Mouse (Mus musculus) forebrain, embryonic 11.5 days (tissue): ENCODE data around the gene Ifnl3. TPM values are rescaled to one million over a fixed set of nuclear protein-coding genes. Genes with fewer than 3 reads are reported as not detected.

Source experiments
- ATAC-seq: fragments of 200-750 bp; cut with Nextera tagmentation; replicated peaks from 2 replicates; pipeline ENCODE4 v1.8.0; 2017; ENCODE audit warnings: moderate TSS enrichment; ENCODE audit not compliant: low FRiP score
- DNase-seq: peaks from one replicate; pipeline ENCODE4 v3.0.0-alpha.2; 2017; ENCODE audit warnings: low spot score
- H3K27ac ChIP-seq: fragments of 300-500 bp; sonication (generic); 2 replicates; pipeline ENCODE4 v1.5.1; 2014; ENCODE audit warnings: low read depth, low read length
- H3K27me3 ChIP-seq: fragments of 300-500 bp; sonication (generic); 2 replicates; pipeline ENCODE4 v1.6.1; 2014; ENCODE audit warnings: mild to moderate bottlenecking, low read length, mixed read lengths; ENCODE audit not compliant: control insufficient read depth, insufficient read depth
- H3K36me3 ChIP-seq: fragments of 300-500 bp; sonication (generic); 2 replicates; pipeline ENCODE4 v1.6.1; 2014; ENCODE audit warnings: mild to moderate bottlenecking, low read length, moderate library complexity, mixed read lengths; ENCODE audit not compliant: control insufficient read depth, insufficient read depth
- H3K4me1 ChIP-seq: fragments of 300-500 bp; sonication (generic); replicated peaks from 2 replicates; pipeline ENCODE4 v1.6.1; 2014; ENCODE audit warnings: low read length, mixed read lengths; ENCODE audit not compliant: control insufficient read depth, insufficient read depth
- H3K4me2 ChIP-seq: fragments of 300-500 bp; sonication (generic); 2 replicates; pipeline ENCODE4 v1.6.1; 2014; ENCODE audit warnings: low read depth, mild to moderate bottlenecking, low read length, moderate library complexity, mixed read lengths; ENCODE audit not compliant: severe bottlenecking
- H3K4me3 ChIP-seq: fragments of 300-500 bp; sonication (generic); 2 replicates; pipeline ENCODE4 v1.5.1; 2014; ENCODE audit warnings: low read depth, low read length
- H3K9ac ChIP-seq: fragments of 300-500 bp; sonication (generic); 2 replicates; pipeline ENCODE4 v1.6.1; 2014; ENCODE audit warnings: low read length
- H3K9me3 ChIP-seq: fragments of 300-500 bp; sonication (generic); 2 replicates; pipeline ENCODE4 v1.6.1; 2016; ENCODE audit warnings: low read length, mixed read lengths; ENCODE audit not compliant: control insufficient read depth
- WGBS: fragments of 180-500 bp; shearing (Covaris S2); extraction: QIAGEN DNeasy Blood & Tissue Kit; methylation state at CpG from one replicate; pipeline ENCODE4 v1.1.7; 2014; 5-methylcytosine and 5-hydroxymethylcytosine counted together
- polyA plus RNA-seq: library from polyadenylated mRNA; unstranded; fragments of >200 nt; fragmentation: Nextera tagmentation; extraction: Ambion mirVana; gene quantifications from 2 replicates; pipeline ENCODE4 v1.2.1, GENCODE M21; 2014

The Ifnl3 gene
- polyA plus RNA-seq, 1 experiment from 2014 or later, result not detected

DNA sequence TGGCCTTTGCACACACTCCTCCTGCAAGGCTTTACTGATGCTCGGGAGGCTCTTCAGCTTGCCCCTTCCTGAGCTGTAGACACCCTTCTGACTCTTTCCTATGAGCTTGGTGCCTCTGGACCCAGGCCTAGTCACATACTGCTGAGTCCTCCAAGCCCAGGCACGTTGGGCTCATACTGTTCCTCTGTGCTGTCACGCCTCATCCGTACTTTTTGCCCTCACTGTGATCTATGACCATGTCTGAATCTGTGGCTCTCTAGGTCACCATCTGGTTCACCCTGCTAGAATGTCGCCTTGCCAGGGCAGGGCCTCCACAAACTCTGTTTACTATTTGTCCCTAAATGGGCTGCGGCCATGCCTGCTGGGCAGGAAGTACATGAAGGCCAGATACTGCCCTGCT lies 30.4 kb downstream of the Ifnl3 start:
- Histone ChIP-seq H3K27me3 (no peaks in the 10 kb centered on the region), H3K9me3 (no peaks in the 10 kb centered on the region), H3K27ac (no peak overlapping the region), H3K36me3 (no peaks in the 10 kb centered on the region), H3K4me2 (no peak overlapping the region), H3K9ac (no peak overlapping the region), H3K4me1 (no peaks in the 10 kb centered on the region), H3K4me3 (no peak overlapping the region)
- ATAC-seq (no peak), DNase-seq (no peak)
- 87% methylated on average over 6 of the region's 6 CpGs for WGBS

GRCm38 (mm10) chr7:28555939-28556535 lies 33.4 kb downstream of the Ifnl3 start:
- Histone ChIP-seq H3K27me3 (no peaks in the 10 kb centered on the region), H3K4me3 (no peak overlapping the region), H3K9me3 (no peaks in the 10 kb centered on the region), H3K27ac (no peak overlapping the region), H3K4me1 (no peaks in the 10 kb centered on the region), H3K36me3 (peaks cover 3% of the 10 kb centered on the region; the same call in 1 of the 2 replicates), H3K9ac (no peak overlapping the region), H3K4me2 (no peak overlapping the region)
- no peak for ATAC-seq
- no peak for DNase-seq
- WGBS, result 14% methylated on average over 5 of the region's 5 CpGs

GRCm38 (mm10) chr7:28557069-28557468 lies 34.4 kb downstream of the Ifnl3 start:
- Histone ChIP-seq H3K9ac (no peak overlapping the region), H3K27me3 (no peaks in the 10 kb centered on the region), H3K27ac (no peak overlapping the region), H3K36me3 (peaks cover 3% of the 10 kb centered on the region; the same call in 1 of the 2 replicates), H3K4me2 (no peak overlapping the region), H3K9me3 (no peaks in the 10 kb centered on the region), H3K4me1 (no peaks in the 10 kb centered on the region), H3K4me3 (no peak overlapping the region)
- 82% methylated on average over 5 of the region's 5 CpGs for WGBS
- no peak for DNase-seq
- no peak for ATAC-seq

GRCm38 (mm10) chr7:28557708-28558107 lies 35.1 kb downstream of the Ifnl3 start:
- Histone ChIP-seq H3K4me3 (no peak overlapping the region), H3K9ac (no peak overlapping the region), H3K4me2 (no peak overlapping the region), H3K4me1 (no peaks in the 10 kb centered on the region), H3K27me3 (no peaks in the 10 kb centered on the region), H3K9me3 (no peaks in the 10 kb centered on the region), H3K27ac (no peak overlapping the region), H3K36me3 (peaks cover 3% of the 10 kb centered on the region; the same call in 1 of the 2 replicates)
- DNase-seq, result no peak
- WGBS, result 91% methylated on average over 6 of the region's 6 CpGs
- ATAC-seq, result no peak

GRCm38 (mm10) chr7:28558486-28558885 lies 35.9 kb downstream of the Ifnl3 start:
- H3K4me2 ChIP-seq, result no peak overlapping the region
- H3K4me3 ChIP-seq, result no peak overlapping the region
- H3K27me3 ChIP-seq, result no peaks in the 10 kb centered on the region
- H3K27ac ChIP-seq, result no peak overlapping the region
- H3K9ac ChIP-seq, result no peak overlapping the region
- DNase-seq (no peak), ATAC-seq (no peak)
- H3K9me3 ChIP-seq, result no peaks in the 10 kb centered on the region
- no peaks in the 10 kb centered on the region for H3K4me1 ChIP-seq
- H3K36me3 ChIP-seq, result peaks cover 3% of the 10 kb centered on the region; the same call in 1 of the 2 replicates
- 73% methylated on average over 4 of the region's 4 CpGs for WGBS

DNA sequence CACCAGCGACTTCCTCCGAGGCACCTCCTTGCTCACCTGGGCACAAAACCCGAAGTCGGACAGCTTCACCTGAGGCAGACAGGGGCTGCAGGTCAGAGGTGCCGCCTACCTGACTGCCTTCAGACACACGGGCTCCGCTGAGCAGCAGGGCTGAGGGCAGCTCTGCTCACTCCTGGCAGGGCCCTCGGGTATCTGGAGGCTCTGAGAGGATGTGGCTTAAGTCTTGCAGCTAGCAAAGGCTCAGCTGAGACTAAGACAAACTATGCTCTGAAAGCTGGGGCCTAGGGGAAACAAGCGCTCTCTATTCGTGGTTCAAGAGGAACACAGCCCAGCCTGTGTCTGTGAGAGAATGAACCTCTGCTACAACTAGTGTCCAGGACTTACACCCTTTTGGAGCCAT lies 38.2 kb downstream of the Ifnl3 start:
- DNase-seq (no peak), ATAC-seq (no peak)
- Histone ChIP-seq H3K27me3 (no peaks in the 10 kb centered on the region), H3K4me1 (no peaks in the 10 kb centered on the region), H3K36me3 (peaks cover 5% of the 10 kb centered on the region; the same call in 1 of the 2 replicates), H3K9ac (no peak overlapping the region), H3K4me3 (no peak overlapping the region), H3K9me3 (no peaks in the 10 kb centered on the region), H3K4me2 (no peak overlapping the region), H3K27ac (no peak overlapping the region)
- 92% methylated on average over 10 of the region's 10 CpGs for WGBS

- Histone ChIP-seq H3K4me3 (no peak overlapping the region), H3K36me3 (peaks cover 5% of the 10 kb centered on the region; the same call in 1 of the 2 replicates), H3K4me1 (no peaks in the 10 kb centered on the region), H3K9me3 (no peaks in the 10 kb centered on the region), H3K4me2 (no peak overlapping the region), H3K27me3 (no peaks in the 10 kb centered on the region), H3K27ac (no peak overlapping the region), H3K9ac (no peak overlapping the region)
- DNase-seq (no peak), ATAC-seq (no peak)
- WGBS, result 92% methylated on average over 11 of the region's 11 CpGs
These were observed 39.3 kb downstream of the Ifnl3 start for GRCm38 (mm10) chr7:28561967-28562366.

GRCm38 (mm10) chr7:28562371-28562770 lies 39.7 kb downstream of the Ifnl3 start:
- no peaks in the 10 kb centered on the region for H3K9me3 ChIP-seq
- H3K27ac ChIP-seq, result no peak overlapping the region
- no peaks in the 10 kb centered on the region for H3K4me1 ChIP-seq
- H3K27me3 ChIP-seq, result no peaks in the 10 kb centered on the region
- no peak overlapping the region for H3K4me3 ChIP-seq
- H3K4me2 ChIP-seq, result no peak overlapping the region
- ATAC-seq, result no peak
- no peak for DNase-seq
- H3K36me3 ChIP-seq, result peaks cover 7% of the 10 kb centered on the region; the same call in 1 of the 2 replicates
- 96% methylated on average over 13 of the region's 13 CpGs for WGBS
- no peak overlapping the region for H3K9ac ChIP-seq

DNA sequence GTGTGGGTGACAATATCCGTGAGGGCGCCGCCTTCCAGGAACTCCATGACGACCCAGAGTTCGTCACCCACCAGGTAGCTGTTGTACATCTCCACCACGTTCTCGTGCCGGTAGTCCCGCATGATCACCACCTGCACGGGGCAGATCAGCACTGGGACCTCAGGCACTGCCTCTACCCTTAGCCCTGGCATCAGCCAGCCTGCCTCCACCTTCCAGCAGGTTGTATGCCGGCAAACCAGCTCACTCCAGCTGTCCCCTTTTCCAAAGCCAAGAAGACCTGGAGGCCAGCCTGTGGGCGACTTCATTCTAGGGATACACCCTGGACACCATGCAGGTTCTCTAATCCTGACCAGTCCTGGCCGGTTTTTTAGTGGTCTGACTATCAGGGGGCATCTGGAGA lies 40.3 kb downstream of the Ifnl3 start:
- Histone ChIP-seq H3K4me2 (no peak overlapping the region), H3K9ac (no peak overlapping the region), H3K4me3 (no peak overlapping the region), H3K9me3 (no peaks in the 10 kb centered on the region), H3K36me3 (peaks cover 7% of the 10 kb centered on the region; the same call in 1 of the 2 replicates), H3K27me3 (no peaks in the 10 kb centered on the region), H3K27ac (no peak overlapping the region), H3K4me1 (no peaks in the 10 kb centered on the region)
- WGBS, result 94% methylated on average over 13 of the region's 13 CpGs
- DNase-seq, result no peak
- ATAC-seq, result no peak
